Mouse (Mus musculus): ENCODE data around the gene Slc22a14. TPM values are rescaled to one million over a fixed set of nuclear protein-coding genes. Genes with fewer than 3 reads are reported as not detected.
"Not testable (repeated sequence)": the region's sequence is repeated elsewhere in the genome, so short reads cannot be mapped to it uniquely, and the experiment has no call there.

Slc22a14 gene
- polyA plus RNA-seq, 1 experiment: 0.05 TPM

GRCm38 (mm10) chr9:119278031-119278430 is 87.3 kb downstream of the Slc22a14 start:
- no peak for TF ChIP-seq CTCF (IDR thresholded peaks at IDR 0.05; ENCODE audit: borderline replicate concordance, extremely low read depth, insufficient read depth, insufficient read length)
- TF ChIP-seq POLR2A (IDR thresholded peaks at IDR 0.05; ENCODE audit: borderline replicate concordance, extremely low read depth, insufficient read depth, insufficient read length, poor library complexity, severe bottlenecking): no peak
- no peak for DNase-seq (ENCODE audit: low read depth)

GRCm38 (mm10) chr9:119276321-119276720 is 89.0 kb downstream of the Slc22a14 start:
- no peak for TF ChIP-seq POLR2A (IDR thresholded peaks at IDR 0.05; ENCODE audit: borderline replicate concordance, extremely low read depth, insufficient read depth, insufficient read length, poor library complexity, severe bottlenecking)
- no peak for TF ChIP-seq CTCF (IDR thresholded peaks at IDR 0.05; ENCODE audit: borderline replicate concordance, extremely low read depth, insufficient read depth, insufficient read length)
- DNase-seq (ENCODE audit: low read depth): peak; percentile 76

- DNase-seq (ENCODE audit: low read depth): not testable (repeated sequence)
These were observed 90.5 kb downstream of the Slc22a14 start for GRCm38 (mm10) chr9:119274814-119275213.

GRCm38 (mm10) chr9:119271496-119271895 is 93.9 kb downstream of the Slc22a14 start:
- TF ChIP-seq CTCF (IDR thresholded peaks at IDR 0.05; ENCODE audit: borderline replicate concordance, extremely low read depth, insufficient read depth, insufficient read length): no peak
- TF ChIP-seq POLR2A (IDR thresholded peaks at IDR 0.05; ENCODE audit: borderline replicate concordance, extremely low read depth, insufficient read depth, insufficient read length, poor library complexity, severe bottlenecking): no peak
- DNase-seq (ENCODE audit: low read depth): no peak

GRCm38 (mm10) chr9:119268588-119269145 is 96.7 kb downstream of the Slc22a14 start:
- TF ChIP-seq POLR2A (IDR thresholded peaks at IDR 0.05; ENCODE audit: borderline replicate concordance, extremely low read depth, insufficient read depth, insufficient read length, poor library complexity, severe bottlenecking) (no peak), CTCF (IDR thresholded peaks at IDR 0.05; ENCODE audit: borderline replicate concordance, extremely low read depth, insufficient read depth, insufficient read length) (no peak)
- DNase-seq (ENCODE audit: low read depth): no peak

DNA sequence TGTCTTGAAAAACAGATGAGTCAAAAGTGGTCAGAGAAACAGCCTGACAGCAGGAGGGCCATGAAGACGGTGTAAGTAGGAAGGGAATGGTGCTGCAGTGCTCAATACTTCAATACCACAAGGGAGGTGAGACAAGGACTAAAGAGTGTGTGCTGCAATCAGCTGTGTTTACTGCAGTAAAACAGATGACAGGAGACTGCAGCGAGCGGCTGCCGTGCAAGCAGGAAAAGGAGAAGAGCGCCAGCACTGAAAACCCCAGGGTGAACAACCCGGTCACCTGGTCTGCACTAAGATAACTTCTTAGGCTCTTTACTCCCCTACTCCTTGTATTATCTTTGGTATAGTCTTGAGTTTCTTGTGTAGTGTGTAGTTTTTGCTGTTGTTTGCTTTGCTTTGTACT is 97.2 kb downstream of the Slc22a14 start:
- no peak for DNase-seq (ENCODE audit: low read depth)
- TF ChIP-seq POLR2A (IDR thresholded peaks at IDR 0.05; ENCODE audit: borderline replicate concordance, extremely low read depth, insufficient read depth, insufficient read length, poor library complexity, severe bottlenecking): no peak
- no peak for TF ChIP-seq CTCF (IDR thresholded peaks at IDR 0.05; ENCODE audit: borderline replicate concordance, extremely low read depth, insufficient read depth, insufficient read length)

GRCm38 (mm10) chr9:119266121-119266395 is 99.3 kb downstream of the Slc22a14 start:
- DNase-seq (ENCODE audit: low read depth): not testable (repeated sequence)

- not testable (repeated sequence) for DNase-seq (ENCODE audit: low read depth)
These were observed 99.8 kb downstream of the Slc22a14 start for GRCm38 (mm10) chr9:119265373-119266120.

DNA sequence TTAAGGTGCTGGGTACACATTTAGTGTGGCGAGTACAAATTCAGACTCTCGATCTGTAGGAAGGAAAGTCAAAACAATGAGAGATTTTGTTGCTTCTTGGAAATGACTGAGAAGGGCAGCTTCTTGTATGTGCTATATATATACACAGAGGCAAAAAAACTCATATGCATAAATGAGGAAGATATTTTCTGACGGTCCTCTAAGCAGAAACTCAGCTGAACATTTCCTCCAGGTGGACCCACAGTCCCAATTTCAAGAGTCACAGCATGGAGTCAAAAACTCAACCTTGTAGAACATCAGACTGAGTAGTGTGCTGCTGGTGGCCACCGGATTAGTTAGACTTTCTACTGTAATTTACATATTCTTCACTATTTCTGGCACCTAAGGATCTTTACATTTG is 102.3 kb downstream of the Slc22a14 start:
- TF ChIP-seq CTCF (IDR thresholded peaks at IDR 0.05; ENCODE audit: borderline replicate concordance, extremely low read depth, insufficient read depth, insufficient read length) (no peak), POLR2A (IDR thresholded peaks at IDR 0.05; ENCODE audit: borderline replicate concordance, extremely low read depth, insufficient read depth, insufficient read length, poor library complexity, severe bottlenecking) (no peak)
- no peak for DNase-seq (ENCODE audit: low read depth)

DNA sequence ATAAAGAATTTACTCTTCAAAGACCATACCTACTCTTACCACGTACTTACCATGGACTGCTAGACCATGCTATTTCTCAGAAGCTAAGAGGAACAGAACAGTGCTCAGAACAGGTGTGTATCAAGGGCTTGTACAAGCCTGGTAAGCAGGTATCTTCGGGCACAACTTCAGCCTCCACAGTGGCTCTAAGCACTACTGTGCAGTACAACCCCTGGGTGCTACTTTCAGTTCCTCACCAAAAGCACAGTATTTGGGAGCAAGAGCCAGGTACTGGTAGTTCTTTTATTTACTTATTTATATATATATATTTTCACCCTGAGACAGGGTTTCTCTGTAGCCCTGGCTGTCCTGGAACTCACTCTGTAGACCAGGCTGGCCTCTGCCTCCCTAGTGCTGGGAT is 104.5 kb downstream of the Slc22a14 start:
- DNase-seq (ENCODE audit: low read depth): no peak
- no peak for TF ChIP-seq CTCF (IDR thresholded peaks at IDR 0.05; ENCODE audit: borderline replicate concordance, extremely low read depth, insufficient read depth, insufficient read length)
- no peak for TF ChIP-seq POLR2A (IDR thresholded peaks at IDR 0.05; ENCODE audit: borderline replicate concordance, extremely low read depth, insufficient read depth, insufficient read length, poor library complexity, severe bottlenecking)

- no peak for TF ChIP-seq POLR2A (IDR thresholded peaks at IDR 0.05; ENCODE audit: borderline replicate concordance, extremely low read depth, insufficient read depth, insufficient read length, poor library complexity, severe bottlenecking)
- TF ChIP-seq CTCF (IDR thresholded peaks at IDR 0.05; ENCODE audit: borderline replicate concordance, extremely low read depth, insufficient read depth, insufficient read length): no peak
- no peak for DNase-seq (ENCODE audit: low read depth)
These were observed 106.6 kb downstream of the Slc22a14 start for GRCm38 (mm10) chr9:119258785-119259184.

- no peak for DNase-seq (ENCODE audit: low read depth)
- no peak for TF ChIP-seq POLR2A (IDR thresholded peaks at IDR 0.05; ENCODE audit: borderline replicate concordance, extremely low read depth, insufficient read depth, insufficient read length, poor library complexity, severe bottlenecking)
- no peak for TF ChIP-seq CTCF (IDR thresholded peaks at IDR 0.05; ENCODE audit: borderline replicate concordance, extremely low read depth, insufficient read depth, insufficient read length)
These were observed 107.2 kb downstream of the Slc22a14 start for GRCm38 (mm10) chr9:119258128-119258527.

DNA sequence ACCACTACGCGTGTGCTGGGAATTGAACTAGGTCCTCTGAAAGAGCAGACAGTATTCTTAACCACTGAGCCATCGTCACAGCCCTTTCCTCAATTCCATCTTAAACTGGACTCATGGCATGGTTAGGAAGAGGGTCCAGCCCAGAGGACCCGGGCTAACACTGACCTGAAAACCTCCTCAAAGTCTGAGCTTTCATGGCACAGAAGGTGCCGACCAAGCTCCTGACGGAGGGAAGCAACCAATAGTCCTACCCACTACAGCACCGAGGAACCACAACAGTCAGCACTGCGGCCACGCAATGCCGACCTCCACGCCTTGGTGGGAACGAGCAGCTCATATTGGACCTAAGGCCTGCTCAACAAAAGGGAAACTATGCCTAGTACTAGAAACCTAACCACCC is 109.2 kb downstream of the Slc22a14 start:
- DNase-seq (ENCODE audit: low read depth): no peak
- no peak for TF ChIP-seq POLR2A (IDR thresholded peaks at IDR 0.05; ENCODE audit: borderline replicate concordance, extremely low read depth, insufficient read depth, insufficient read length, poor library complexity, severe bottlenecking)
- no peak for TF ChIP-seq CTCF (IDR thresholded peaks at IDR 0.05; ENCODE audit: borderline replicate concordance, extremely low read depth, insufficient read depth, insufficient read length)

All from brain, embryonic 14.5 days (tissue).